Mouse (Mus musculus) mammary gland, adult 2 months (tissue): ENCODE measurements around the gene Nat8f4. TPM values are rescaled to one million over a fixed set of nuclear protein-coding genes. Genes with fewer than 3 reads are reported as not detected.

Source experiments
- polyA plus RNA-seq: library from polyadenylated mRNA; depleted of rRNA; stranded (reverse); fragments of >200 nt; gene quantifications from 2 replicates; pipeline ENCODE4 v1.2.3, GENCODE M21; 2012; ENCODE audit warnings: low replicate concordance; rRNA removed

Nat8f4 gene
- 1.4 and 3.3 TPM in 2 replicates for polyA plus RNA-seq

DNA sequence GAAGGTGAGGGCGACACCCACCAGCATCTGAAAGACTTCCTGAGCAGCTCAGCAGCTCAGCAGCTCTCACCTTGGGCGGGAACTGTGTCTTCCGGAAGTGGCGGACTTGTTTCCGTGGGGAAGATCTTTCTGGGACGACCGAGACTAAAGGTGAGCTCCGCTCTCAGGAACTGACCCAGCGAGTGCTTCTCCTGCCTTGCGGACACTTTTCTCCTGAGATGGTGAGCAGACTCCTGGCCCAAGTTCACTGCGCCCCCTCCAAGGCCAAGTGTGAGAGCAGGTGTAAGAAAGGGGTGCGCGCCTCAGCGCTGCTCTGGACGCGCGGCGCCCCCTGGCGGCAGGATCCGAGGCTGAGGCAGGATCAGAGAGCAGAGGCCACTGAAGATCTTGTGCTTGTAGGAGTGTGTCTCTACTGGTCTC is at the start of gene Nat8f4:
Gene Nat8f4 (minus strand): TSS at position 243 of the 420 bp plus-strand sequence.

DNA sequence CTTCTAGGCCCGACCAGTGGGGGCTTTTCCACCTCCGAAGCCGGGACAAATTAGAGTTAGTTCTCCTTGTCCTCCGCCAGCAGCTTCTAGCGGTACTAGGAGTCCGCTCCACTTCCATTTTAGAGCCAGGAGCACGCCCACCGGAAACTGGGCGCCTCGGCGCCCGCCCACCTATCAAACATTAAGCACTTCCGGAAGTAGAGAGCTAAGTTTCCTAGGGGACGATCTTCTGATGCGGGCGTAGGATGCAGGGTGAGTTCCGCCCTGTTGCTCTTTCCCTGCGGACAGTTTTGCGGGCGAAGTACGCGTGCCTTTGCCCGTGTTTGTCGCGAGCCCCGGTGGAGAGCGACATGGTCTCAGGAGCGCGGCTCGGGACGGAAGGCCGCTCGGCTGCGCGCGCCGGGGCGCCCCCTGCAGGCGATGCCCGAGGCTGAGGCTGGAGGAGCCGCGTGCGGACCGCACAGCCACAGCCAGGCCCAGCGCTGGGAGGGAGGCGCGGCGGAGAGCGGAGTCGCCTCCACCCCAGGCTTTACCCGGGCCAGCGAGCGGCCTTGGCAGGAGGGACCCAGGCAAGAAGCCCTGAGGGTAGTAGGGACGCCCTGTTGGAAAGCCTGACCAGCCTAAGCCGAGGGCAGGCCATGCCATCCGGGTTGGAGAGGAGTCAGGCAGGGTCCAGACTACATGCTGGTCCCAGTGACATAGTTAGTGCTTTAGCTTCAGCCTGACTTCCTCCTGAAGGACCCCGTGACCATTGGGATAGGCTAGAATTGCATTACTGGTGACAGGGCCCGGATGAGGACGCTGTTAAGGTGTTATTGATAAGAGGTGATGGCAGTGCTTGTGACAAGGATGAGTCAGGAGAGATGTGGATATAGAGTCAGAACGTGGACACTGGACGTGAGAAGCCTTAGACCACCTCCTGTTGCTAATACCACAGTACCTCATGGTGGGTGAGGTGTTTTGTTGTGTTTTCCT is 11.1 kb upstream of the Nat8f4 start, which contains the start of gene Nat8f1:
Gene Nat8f1 (minus strand): TSS at position 149 of the 975 bp plus-strand sequence.

DNA sequence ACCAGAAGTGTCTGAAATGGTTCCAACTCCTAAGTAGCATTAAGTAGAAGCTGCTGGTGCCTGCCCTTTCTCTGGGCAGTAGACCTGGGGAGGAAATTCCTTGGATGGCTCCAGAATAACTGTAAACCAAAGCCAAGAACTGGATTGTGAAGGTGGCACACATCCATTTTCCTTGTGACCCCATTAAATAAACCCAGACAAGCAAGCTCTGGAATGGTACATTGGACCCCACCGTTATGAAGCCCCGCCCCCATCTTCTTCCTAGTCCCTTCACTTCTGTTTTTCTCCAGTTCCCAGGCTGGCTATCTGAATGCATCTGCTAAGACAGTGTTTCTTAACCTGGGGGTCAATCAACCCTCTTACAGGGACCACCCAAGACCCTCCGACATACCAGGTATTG is 6.9 kb upstream of the Nat8f4 start, which contains the start of gene Tprkb:
Gene Tprkb (plus strand): TSS at position 279 of the 400 bp plus-strand sequence.

DNA sequence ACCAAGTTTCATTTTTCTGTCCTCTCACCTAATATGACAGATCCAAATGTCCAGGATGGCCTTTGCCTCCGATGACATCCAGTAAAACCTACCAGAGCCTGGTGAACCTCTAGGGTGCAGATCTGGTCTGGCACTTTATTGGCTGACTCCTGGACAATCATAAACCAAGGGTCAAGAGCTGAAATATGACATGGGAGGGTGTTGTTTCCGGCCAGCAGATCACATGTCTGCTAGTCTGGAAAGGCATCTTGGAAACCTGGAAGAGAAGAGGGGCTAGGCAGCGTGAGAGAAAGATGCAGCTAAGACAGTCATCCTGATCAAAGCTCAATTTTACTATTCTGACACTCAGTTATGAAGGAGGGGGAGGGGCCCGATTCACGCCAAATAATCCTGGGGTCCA is 35.7 kb downstream of the Nat8f4 start, which contains the start of gene Nat8f2:
Gene Nat8f2 (minus strand): TSS at position 153 of the 400 bp plus-strand sequence.

Other genes starting within 250 kb of the Nat8f4 start
- gene Nat8f7, start 191.7 kb downstream of the Nat8f4 start, polyA plus RNA-seq: 1.2 and 3.3 TPM in 2 replicates
- 1.1 and 3.3 TPM in 2 replicates for gene Nat8f3, start 139.1 kb downstream of the Nat8f4 start, polyA plus RNA-seq
- gene Nat8f6, start 83.9 kb downstream of the Nat8f4 start, polyA plus RNA-seq: 0.98 and 1.8 TPM in 2 replicates
- gene Nat8f5, start 83.9 kb downstream of the Nat8f4 start, polyA plus RNA-seq: 0.40 TPM in 1 of 2 replicates, not detected in the other
- 0.43 and 0.75 TPM in 2 replicates for gene Nat8, start 72.8 kb downstream of the Nat8f4 start, polyA plus RNA-seq
- 0.19 and 0.90 TPM in 2 replicates for gene Nat8f2, start 35.7 kb downstream of the Nat8f4 start, polyA plus RNA-seq
- 12.6 and 21.7 TPM in 2 replicates for gene Tprkb, start 7.0 kb upstream of the Nat8f4 start, polyA plus RNA-seq
- gene Nat8f1, start 10.8 kb upstream of the Nat8f4 start, polyA plus RNA-seq: 11.1 and 18.2 TPM in 2 replicates
- 40.1 and 57.4 TPM in 2 replicates for gene Dusp11, start 56.8 kb upstream of the Nat8f4 start, polyA plus RNA-seq
- gene Figla, start 111.3 kb upstream of the Nat8f4 start, polyA plus RNA-seq: not detected in 2 replicates
- gene Add2, start 123.8 kb upstream of the Nat8f4 start, polyA plus RNA-seq: 0.18 and 0.29 TPM in 2 replicates